Mouse (Mus musculus): ENCODE results near the gene Chrnd.

Chrnd gene

DNA sequence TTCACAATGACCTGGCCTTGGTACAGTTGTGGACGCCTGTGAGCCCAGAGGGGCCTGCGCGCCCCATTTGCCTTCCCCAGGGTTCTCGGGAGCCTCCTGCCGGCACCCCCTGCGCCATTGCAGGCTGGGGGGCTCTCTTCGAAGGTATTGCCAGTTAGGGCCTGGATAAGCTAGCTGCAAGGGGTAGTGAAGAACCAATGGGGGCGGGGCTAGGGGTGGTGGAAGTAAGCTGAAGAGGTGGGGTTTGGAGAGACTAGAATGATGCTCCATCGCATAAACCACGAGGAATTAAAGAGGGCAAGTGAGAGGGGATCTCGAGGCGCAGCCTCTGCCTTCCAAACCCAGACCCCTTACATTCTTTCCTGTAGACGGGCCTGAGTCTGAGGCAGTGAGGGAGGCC, 4.9 kb upstream of the Chrnd start:
- DNase-seq = no peak

DNA sequence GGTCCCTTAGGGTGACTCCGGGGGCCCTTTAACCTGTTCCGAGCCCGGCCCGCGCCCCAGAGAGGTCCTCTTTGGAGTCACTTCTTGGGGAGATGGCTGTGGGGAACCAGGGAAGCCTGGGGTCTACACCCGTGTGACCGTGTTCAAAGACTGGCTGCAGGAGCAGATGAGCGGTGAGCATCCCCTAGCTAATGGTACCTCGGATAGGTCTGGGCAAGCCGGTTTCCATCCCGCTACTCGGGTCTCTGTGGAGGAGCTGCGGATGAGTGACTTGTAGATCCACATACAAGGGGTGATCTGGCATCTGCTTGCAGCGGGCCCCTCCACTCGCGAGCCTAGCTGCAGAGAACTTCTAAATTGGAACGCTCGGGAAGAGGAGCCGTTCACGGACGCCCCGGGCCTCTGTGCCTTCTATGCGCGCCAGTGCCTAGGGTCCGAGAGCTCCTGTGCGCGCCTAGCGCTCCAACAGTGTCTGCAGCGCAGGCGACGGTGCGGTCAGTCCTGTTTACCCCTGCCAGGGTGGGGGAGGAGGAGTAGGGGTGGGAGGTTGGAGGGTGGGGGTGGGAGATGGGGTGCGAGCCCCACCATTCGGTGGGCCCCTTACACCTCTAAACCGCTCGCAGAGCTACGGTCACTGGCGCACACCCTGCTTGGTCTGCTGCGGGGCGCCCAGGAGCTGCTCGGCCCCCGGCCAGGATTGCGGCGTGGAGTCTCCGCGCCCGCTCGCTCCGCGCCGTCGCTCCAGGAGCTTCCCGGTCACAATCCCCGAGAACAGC, 4.0 kb upstream of the Chrnd start:
- no peak for DNase-seq

DNA sequence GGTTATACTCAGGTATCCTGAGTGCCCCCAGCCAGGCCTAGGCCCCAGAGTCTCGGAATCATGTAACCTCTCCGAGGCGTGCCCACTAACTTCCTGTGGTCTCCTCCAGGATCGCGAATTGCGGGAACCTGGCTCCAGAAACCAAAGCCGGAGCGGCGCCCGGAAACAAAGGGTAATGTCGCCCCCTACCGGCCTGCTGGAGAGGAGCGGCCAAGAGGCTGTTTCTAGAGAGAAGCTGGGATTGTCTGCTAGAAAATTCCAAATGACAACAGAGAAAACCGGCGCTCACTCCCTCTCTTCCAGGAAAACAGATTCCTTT, 3.4 kb upstream of the Chrnd start:
- no peak for DNase-seq

DNA sequence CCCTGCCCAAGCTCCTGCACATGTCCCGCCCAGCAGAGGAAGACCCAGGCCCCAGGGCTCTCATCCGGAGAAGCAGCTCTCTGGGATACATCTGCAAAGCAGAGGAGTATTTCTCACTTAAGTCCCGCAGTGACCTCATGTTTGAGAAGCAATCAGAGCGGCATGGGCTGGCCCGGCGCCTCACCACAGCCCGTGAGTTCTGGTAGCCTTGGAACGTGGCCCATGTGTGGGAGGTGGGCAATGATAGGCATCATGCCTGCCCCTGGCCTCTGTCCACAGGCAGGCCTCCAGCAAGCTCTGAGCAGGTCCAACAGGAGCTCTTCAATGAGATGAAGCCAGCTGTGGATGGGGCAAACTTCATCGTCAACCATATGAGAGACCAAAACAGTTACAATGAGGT, 6.9 kb downstream of the Chrnd start:
- no peak for DNase-seq

DNA sequence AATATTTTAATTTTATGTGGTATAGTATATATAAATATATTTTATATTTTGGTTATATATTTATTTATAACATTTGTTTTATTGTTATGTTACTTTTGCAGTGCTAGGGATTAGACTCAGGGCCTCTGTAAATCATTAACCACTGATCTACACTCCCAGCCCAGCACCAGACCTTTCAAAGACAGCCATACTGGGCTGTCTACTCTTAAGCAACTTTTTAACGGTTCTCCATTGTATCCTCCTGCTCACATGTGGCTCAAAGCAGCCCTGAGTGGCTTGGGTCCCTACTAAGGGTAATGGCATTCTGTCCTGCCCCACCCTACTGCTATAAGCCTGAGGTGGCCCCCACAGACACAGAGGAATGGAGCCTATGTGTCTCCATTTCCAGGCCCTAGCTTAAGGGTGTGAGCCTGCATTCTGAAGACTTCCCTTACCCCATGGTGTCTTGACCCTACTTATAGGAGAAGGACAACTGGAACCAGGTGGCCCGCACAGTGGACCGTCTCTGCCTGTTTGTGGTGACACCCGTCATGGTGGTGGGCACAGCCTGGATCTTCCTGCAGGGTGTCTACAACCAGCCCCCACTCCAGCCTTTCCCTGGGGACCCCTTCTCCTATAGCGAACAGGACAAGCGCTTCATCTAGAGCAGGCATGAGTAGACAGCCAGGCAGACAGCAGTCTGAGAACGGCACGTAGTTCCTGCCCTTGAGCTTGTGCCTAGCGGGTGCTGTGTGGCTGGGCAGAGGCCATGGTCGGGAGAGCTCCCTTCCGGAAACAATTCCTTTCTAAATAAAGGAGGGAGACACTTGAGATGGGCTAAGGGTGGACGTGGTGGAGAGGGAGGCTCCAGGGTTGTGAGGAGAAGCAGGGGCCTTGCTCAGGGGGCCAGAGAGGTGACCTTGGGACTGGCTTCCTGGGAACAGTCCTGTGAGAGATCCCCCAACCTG, 8.0 kb downstream of the Chrnd start:
- no peak for DNase-seq

DNA sequence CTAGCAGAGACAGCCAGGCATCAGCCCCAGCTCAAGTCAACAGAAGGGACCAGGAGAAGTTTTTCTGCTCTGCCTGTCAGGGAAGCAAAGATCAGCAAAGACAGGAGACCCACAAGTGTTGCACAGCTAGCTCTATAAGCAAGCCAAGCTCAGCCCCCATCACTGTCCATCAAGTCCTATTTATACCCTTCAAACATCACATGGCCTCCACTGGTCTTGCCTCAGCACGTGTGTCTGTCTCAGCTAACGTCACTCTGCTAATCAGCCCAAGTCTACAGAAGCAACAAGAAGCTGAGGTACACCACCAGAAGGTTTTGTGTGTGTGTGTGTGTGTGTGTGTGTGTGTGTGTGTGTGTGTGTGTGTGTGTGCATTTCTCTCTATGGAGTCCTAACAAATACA, 10.4 kb downstream of the Chrnd start:
- DNase-seq = no peak

DNA sequence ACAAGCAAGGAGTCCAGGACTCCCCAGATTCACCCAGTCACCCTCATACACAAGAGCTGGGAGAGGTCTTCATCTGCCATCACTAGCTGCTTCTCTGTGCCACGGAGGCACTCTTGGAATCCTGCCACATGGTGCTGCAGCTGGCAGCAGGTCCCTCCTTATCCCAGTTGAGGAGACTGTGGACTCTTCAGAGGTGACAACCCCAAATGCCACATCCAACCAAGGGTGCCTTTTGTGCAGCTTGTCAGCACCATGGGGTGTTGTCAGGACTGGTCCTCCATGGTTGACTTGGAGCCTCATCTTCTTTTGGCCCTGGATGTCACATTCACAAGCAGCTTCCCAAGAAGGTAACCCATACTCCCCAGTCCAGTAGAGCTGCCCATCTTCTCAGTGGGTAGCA, 11.4 kb downstream of the Chrnd start:
- no peak for DNase-seq

DNA sequence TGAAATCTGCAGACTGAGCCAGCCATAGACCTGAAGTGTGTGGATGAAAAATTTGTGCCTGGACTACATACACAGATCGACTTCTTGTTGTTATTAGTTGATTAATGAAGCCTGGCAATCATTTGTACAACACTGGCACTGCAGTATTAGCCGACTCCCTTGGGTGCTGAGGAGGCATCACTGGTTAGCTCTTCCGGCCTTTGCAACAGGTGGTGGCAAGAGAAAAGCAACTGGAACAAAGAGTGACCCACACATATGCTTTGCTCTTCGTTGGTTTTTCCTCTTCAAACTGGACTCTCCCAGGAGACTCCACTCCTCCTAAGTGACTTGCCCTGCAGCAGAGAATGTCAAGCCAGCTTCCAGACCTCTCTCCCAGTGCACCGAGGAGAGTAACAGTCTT, 13.4 kb downstream of the Chrnd start:
- DNase-seq = no peak

DNA sequence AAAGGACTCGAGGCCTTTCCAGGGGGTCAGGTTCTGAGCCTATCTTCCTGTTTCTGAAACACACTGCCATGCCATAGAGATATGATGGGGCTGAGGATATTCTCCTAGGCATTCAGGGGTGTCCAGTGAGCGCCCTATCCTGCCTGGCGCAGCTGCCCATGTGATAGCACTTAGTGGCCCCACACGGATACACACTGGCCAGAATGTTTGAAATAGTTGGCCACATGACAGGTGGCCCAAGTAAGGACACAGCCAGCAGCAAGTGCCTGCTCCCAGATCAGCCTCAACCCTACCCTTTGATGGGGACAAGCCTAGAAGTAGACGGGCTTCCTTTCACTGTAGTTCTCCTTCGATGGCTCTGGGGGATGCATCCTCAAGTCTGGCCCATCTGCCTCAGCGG, 14.1 kb downstream of the Chrnd start, which contains the start of gene Chrng:
Gene Chrng (plus strand): TSS at position 193 of the 400 bp plus-strand sequence.
- no peak for DNase-seq

DNA sequence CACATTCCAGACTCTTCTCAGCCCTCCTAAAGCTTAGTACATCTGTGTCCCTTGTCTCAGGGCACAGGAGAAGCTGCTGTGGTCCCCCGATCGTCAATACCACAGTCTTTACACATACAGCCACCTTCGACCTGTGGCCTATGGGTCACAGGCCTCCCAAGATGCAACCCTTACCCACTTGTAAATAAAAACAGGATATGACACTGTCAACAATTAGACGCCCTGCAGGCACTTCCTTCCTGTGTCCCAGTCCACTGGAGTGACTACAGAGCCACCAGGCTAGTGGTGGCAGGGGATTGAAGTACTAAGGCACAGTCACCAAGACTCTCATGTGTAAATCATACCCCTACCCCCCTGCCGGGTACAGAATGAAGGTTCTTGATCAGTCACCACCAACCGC, 14.6 kb downstream of the Chrnd start:
- no peak for DNase-seq

DNA sequence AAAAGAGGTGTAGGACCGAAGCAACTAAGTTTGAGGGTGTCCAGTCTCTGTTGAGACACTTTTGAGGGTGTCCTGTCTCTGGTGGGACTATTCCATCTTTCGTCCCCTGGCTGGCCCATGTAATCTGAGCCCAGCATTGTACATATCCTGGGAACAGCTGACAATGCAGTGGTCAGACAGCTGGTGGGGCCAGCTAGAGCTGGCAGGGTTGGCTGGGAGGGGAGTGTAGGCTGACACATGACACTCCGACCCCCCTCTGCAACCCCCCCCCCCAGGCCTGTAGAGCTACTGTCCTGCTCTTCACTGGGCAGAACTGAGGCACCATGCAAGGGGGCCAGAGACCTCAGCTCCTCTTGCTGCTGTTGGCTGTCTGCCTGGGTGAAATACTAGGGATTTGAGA, 15.1 kb downstream of the Chrnd start:
- no peak for DNase-seq

DNA sequence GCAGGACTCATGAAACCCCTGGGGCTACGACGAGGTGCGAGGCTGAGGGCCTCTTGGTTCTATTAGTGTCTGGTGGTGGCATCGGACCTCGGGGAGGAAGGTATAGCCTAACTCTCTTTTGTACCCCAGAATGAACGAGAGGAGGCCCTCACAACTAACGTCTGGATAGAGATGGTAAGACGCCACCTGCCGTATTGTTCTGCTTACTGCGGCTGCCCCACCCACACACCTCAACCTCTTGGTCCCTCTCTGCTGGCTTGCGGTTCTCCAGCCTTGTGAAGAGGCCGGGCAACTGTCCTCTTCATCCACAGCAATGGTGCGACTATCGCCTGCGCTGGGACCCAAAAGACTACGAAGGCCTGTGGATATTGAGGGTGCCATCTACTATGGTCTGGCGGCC, 15.9 kb downstream of the Chrnd start:
- DNase-seq = no peak

DNA sequence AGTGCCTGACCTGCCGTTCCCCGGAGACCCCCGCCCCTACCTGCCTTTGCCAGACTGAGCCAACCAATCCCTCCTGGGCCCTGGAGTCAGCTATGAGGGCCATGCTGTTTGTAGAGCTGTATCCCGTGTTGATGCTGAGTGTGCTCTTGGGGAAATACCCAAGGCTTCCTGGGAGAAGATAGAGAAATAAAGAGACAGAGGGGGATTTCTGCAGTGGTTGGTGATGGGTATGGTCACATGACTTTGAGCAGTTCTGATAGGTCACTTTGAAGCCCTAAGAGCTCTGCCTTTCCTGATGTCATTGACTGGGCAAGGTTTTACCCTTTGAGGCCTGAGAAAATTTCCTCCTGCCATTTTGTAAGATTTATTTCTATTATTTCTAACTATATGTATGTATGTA, 21.0 kb downstream of the Chrnd start:
- no peak for DNase-seq

DNA sequence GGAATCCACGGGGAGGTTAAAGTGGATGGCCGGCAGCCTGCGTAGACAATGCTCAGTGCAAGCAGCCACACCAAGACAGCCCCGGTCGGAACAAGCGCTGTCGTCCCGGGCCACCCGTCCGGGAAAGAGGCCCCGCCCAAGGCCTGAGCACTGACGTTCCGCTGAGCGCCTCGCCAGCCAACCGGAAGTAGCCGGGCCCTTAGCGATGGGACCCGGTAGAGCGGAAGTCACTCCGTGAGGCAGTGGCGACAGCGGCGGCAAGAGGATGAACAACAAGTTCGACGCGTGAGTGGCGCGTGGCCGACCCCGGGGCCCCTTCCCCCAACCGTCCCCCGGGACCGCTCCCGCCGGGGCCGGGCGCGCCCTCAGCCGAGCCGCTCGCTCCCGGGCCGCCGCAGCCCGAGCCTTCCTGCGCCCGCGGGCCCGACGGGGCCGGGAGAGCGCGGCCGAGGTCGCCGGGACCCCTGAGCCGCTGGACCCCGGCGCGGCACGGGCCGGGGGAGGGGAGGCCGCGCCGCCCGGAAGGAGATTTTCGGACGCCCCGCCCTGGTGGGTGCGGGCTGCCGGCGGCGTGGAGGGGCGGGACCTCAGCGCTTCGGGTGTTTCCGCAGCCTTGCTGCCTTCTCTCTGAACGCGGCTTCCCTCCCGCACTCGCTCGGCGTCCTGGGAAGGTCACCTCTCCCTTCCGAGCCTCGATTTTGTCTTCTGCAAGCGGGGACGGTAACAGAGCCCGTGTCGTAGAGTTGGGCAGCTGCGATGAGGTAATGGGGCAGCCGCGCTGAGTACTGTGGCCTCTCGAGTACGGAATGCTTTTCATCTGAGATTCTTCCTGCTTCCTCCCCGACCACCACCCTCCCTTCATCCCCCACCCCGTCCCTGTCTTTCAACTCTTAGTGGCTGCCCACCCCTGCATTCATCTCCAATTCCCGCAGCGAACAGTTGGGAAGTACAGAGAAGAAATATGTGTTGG, 23.6 kb downstream of the Chrnd start, which contains the start of gene Eif4e2:
Gene Eif4e2 (plus strand): TSS at position 180 of the 970 bp plus-strand sequence.
- DNase-seq = peak; percentile 99

DNA sequence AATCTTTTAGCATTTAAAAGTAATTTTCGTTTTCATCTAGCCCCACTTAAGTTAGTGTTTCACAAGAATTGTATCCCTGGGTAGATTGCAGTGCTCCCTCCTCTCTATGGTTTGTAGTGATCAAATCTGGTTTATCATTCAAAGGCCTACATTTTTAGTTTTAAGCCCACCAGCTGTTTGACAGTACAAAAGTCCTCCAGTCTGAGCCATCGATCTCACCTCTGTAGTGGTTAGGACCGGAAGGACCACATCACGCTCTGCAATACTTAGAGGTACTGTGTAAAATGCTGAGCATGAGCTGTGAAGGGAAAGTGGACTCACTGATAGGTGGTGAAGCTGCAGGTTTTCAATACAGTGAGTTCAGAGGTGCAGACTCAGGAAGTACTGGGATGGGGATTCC, 24.3 kb downstream of the Chrnd start:
- DNase-seq = no peak

DNA sequence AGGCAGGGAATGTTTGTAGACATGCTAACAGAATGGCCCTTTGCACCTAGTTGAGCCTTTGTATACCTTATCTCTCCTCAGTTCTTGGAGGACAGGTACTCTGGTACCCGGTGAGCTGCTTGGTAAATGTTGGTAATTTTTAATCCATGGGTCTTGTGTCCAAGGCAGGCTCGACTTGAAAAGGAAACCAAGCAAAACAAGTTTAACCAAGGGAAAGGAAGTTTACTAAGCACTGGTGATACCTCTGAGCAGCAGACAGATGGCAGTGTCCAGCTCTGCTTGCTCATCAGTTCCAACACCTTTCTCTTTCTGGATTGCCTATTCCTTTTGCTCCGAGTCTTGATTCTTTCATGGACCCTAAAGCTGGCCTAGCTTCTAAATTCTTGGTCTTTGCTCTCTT, 27.5 kb downstream of the Chrnd start:
- DNase-seq = no peak

DNA sequence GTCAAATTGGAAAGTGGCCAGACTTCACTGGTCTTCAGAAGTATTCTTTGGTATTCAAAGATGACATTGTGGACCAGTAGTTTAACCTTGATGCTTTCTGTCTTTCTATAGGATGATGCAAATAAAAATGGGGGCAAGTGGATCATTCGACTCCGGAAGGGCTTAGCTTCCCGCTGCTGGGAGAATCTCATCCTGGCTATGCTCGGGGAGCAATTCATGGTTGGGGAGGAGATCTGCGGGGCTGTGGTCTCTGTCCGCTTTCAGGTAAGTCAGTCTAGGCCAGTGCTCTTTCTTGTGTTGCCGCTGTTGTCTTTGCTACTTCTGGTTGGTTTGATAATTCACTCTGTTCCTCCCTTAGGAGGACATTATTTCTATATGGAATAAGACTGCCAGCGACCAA, 35.3 kb downstream of the Chrnd start:
- DNase-seq = no peak

DNA sequence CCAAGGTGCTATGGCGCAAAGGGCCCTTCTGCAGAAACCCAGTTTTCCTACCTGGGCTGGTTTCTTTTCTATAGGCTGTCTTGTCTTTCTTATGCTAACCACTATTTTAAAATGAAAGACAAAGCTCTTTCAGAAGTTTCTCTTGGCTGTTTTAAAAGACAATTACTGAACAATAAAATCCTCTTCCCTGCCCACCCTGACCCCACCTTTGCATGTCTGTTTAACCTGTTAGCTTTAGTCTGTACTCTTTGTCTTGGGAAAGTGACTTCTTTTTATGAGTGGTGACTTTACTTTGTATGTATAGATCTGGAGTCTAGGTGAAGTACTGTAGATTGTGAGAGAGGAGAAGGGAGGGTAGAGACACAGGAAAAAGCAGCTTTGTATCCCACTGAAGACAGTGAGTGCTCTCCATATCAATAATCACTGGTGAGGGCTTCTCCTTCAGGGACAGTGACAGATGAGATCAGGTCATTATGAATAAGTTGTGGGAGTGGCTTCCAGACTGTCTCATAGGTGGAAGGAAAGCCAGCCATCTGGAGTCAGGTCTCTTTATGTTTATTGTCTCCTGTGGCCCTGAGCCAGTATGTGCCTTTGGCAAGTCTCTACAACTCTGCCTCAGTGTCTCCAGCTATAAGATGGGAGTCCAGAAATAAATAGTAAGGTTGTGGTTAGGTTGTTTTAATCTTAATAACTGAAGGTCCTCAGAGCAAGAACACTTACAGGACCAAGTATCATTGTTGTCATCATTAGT, 36.2 kb downstream of the Chrnd start:
- no peak for DNase-seq

DNA sequence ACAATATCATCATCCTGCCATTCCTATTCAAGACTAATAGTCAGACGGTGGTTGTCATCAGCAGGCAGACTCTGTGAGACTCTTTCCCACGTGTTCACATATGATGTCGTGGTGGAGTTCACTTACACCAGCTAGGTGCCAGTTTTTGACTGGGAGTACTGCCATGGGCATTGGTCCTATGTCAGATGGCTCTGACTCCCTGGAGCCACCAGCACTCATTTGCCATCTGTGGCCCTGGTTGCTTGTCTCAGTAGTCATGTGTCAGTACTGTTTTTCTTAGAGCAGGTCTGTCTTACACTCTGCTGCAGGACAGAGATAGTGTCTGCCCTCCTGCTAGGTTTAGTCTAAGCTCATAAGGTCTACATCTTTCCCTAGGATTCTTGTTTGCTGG, 36.7 kb downstream of the Chrnd start:
- DNase-seq = peak; percentile 93

DNA sequence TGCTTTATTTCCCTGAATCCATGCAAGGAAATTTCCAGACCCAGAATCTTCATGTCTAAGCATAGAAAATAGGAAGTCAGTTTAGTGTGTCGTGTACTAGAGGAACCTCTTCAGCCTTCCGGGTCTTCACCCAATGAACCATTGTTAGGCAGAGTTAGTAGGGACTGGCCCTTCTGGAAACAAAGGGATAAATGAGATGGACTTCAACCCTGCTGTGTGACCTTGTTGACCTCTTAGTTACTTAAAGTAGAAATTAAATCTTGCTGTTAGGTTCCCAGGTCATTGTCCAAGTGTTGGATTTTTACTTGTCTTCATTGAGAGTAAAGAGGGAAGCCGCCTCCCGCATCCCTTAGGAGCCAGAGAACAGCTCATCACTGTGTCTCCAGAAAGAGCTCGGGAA, 40.2 kb downstream of the Chrnd start:
- no peak for DNase-seq

DNA sequence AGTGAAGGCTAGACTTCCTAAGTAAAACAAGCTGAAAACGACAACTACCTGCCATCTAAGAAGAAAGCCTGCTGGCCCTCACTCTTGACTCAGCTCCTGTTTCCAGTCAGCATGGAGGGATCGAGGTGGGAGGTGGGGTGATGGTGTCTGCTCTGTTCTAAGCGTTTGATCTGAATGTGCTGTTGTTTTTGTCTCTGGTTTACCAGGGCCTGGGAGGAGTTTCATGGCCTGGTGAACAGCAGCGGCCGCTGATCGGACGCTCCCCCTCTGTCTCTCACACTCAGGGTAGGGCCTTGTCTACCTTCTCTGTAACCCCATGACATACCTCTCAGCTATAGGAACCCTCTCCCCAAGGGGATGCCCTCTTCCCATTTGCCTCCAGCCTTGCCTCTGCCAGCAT, 41.8 kb downstream of the Chrnd start:
- DNase-seq = no peak

DNA sequence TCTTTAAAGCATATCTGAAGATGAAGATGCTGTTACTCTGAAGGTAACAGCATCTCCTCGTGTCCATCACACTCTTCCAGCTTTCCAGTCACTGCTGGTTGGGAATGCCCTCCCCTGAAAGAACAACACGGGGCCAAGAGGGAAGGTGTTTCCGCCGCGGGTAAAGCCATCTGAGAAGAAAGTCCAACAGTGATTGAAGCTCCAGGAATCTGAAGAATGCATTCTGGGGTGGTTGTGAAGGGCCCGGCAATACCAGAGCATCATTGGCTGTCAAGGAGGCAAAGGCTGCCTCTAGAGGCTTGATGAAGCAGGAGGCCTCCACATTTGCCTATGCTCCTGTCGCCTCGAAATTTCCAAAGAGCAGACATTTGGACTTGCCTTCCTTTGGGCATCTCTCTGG, 48.6 kb downstream of the Chrnd start:
- DNase-seq = peak; percentile 74

Data from heart, adult 11 months (tissue).